Mouse (Mus musculus) urinary bladder, postnatal 36 days (tissue): ENCODE data around the gene Cd36.

Experiments
- DNase-seq, 2 experiments: peaks; one replicate each; pipeline ENCODE4 v3.0.0; 2022; ENCODE audit warnings: low spot score in 2 of 2, mixed read lengths in 1 of 2

Cd36 gene

DNA sequence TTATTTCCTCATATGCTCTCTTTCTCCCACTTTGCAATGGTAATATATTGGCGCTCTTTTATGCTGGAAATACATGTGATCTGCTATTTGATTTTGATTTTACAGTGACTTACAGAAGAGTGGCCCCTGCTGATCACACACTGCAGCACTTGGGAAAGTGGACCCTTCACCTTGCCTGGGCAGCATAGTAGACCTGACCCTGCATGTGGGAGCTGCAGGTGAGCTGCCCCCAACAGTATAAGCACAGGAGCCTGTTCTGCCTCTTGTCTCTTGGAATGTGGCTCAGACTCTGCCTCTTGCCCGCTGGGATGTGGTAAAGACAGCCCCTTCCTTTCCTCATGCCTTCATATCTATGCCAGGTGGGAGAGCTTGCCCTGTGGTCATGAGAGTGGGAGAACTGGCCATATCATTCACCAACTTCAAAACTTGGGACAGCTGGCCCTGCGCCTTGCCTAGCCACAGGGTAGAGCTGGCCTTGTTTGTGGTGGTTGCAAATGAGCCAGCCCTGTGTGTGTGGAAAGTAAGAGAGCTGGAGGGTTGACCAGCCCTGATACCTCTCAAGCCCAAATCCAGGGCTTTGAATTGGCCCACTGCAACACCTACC lies 81.7 kb downstream of the Cd36 start:
- no peak for DNase-seq

DNA sequence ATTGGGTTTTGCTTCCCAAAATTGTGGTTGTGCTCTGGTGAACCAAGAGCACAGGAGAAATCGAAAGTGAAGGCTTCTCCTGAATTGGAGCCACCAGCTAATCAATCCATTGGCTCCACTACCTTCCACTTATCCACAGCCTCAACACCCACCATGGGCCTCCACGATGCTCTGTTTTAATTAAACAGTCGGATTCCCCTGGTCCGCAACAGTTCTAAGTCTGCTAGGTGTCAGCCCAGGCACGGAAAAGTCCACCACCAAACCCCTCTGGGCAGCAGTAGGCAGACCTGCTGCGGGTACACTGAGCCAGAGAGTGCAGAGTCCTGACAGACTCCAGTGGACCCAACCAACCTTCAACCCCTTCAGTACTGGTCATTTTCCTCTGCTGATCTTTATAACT lies 112.0 kb downstream of the Cd36 start:
- no peak for DNase-seq

DNA sequence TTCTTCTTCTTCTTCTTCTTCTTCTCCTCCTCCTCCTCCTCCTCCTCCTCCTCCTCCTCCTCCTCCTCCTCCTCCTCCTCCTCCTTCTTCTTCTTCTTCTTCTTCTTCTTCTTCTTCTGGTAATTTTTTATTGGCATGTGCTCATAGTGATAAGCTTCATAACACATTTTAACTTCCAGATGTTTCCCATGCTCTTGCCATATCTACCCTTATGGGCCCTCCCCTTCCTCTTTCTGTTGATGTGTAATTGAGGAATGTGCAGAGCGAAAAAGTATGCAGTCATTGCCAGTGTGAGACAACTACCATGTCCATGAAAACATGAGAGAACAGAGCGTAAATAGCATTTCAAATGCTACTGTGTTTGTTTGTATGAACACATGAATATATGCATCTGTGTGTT lies 118.3 kb downstream of the Cd36 start:
- DNase-seq = no peak

DNA sequence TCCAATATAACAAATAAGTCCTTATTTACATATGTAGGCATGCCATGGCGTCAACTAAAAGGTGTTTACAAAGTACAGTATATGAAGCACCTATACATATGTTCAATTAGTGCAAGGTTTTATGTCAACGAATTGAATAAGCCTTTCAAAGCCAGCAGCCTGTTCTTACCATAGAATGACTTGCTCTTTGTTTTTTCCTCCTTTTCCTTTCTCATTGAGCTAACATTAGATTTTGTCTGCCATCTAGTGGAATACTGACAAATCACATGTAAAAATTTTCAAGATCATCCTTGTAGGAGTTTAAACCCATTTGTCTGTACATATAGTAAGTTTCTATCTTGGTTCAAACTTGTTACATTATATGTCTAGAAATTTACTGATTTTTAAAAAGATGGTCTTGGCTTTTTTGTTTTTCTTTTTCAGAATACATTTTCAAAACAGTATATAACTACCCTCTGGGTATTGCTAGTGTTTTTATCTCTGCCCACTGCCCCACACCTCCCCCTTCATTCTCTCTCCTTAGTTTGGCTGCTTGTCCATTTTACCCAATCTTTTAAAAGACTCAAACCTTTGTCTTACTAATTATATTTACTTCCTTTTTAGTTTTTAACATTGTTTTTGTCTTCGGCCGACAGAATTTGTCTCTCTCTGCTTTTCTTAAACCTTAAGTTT lies 122.5 kb downstream of the Cd36 start:
- DNase-seq = no peak

DNA sequence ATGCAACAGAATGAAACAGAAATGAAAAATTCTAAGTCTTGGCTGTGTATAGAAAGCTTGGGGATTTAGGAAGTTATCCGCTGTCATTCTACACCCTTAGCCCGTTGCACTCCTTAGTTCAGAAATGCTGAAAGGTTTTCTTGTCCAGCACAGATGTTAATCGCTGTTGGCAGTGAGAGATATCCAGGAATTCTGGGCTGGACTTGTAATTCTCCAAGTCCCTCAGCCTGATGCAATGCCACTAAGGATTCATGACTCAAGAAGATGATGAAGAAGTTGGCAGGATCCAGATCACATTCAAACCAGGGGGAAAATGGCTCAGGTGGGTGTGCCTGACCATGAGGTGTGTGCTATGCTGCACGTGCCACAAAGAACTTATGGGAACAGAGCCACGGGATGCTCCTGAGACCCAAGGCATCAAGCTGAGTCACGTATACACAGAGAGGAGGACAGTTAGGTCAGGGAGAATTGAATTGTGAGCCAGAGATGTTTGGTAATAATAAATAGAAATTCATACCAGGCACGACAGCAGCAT lies 135.1 kb downstream of the Cd36 start:
- DNase-seq = no peak

DNA sequence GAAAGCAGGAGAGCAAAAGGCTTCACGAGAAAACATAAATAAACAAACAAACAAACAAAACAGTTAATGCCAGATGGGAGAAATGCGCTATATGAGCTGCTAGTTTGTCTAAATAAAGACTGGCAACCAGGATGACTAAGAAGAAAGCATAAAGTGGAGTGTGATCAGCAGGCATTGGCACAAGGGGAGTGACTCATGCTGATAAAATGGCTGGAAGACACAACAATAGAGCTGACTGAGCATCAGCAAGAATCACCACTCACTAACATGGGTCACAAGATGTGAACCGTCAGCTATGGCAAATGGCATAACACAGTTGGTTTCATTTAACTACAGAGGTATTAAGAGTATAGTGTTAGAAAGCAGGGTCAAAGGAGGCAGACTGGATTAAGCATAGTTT lies 140.3 kb downstream of the Cd36 start:
- DNase-seq = no peak

DNA sequence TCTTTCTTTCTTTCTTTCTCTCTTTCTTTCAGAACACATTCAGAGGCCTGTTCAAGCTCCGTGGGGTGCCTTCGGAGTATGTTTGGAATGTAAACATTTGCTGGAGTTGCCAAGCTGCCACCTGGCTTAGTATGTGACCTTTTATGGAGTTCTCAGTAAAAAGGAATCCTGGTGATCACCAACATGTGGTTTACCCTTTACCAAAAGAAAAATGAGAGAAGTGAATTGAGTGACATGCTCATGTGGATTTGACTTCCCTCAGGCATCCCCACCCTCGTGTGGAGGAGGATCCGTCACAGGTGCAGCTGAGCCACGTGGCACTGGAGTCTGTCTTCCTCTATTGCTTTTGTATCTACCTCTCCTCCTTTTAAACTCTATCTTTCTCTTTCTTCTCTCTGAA lies 141.5 kb downstream of the Cd36 start:
- DNase-seq = no peak

DNA sequence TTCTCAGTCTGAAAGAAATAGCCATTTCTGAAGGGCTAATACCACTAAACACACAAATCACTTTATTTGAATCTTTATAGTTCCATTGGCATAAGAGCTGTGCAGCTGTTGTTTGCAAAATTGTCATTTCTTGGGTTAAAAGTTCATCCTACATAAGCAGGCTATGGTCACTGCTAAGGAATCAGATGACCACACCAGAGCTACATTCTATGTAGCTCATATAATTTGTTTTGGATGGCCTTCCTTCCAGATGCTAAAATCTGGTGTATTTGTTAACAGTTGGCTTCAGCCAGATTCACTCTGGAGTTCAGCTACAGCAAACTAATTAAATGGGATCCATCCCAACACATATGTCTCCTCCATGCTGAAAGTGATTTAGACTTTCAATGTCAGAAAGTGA lies 142.1 kb downstream of the Cd36 start:
- DNase-seq = no peak

DNA sequence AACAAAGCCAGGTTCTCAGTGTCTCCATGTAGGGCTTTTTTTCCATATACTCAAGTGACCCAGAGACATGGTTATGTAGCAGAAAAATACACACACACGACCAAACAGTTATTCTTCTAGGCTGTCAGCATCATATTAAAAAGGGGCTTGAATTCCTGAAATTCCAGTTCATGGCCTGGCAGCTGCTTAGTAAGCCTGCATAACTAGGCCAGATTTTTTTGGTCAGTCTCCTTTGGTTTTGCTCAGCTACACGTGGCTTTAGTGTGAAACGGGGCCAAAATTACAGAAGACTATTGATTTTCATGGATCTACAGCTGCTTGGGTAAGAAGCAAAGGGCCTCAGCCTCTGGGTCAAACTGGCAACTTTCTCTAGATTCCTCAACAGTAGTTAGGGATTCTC lies 148.8 kb downstream of the Cd36 start:
- DNase-seq = no peak
